In genomic region chr3:134236414-134237112, GRCm38 (mm10) we compare ENCODE assay signal across 8 mouse cellular contexts. TPM values are rescaled to one million over a fixed set of nuclear protein-coding genes. Genes with fewer than 3 reads are reported as not detected.
A peak's percentile ranks its signal among the peaks of the same experiment; 100 is the strongest.
DNase-seq lines count a peak whose midpoint lies in the region; ATAC-seq and TF ChIP-seq lines count a peak whose summit lies in the region.

Gene Cxxc4, plus strand, starts transcription at chr3:134236484.

- ATAC-seq in forebrain, embryonic 13.5 days = peak; percentile 82
- peak; percentile 81 for ATAC-seq in neural tube, embryonic 15.5 days (ENCODE audit: low FRiP score)

- no peaks in the 10 kb centered on the region for H3K27me3 ChIP-seq in heart, adult 2 months (ENCODE audit: control insufficient read depth, insufficient read depth, low read length)
- H3K27me3 ChIP-seq in ES-Bruce4 (ENCODE audit: control insufficient read depth, insufficient read depth, low read length, poor library complexity, severe bottlenecking) = peaks cover 20% of the 10 kb centered on the region
- no peaks in the 10 kb centered on the region for H3K27me3 ChIP-seq in forebrain, embryonic 13.5 days
- no peaks in the 10 kb centered on the region for H3K27me3 ChIP-seq in neural tube, embryonic 15.5 days (replicated peaks)

- peaks cover 2% of the 10 kb centered on the region for H3K4me1 ChIP-seq in heart, adult 2 months (ENCODE audit: control insufficient read depth, insufficient read depth, low read length)
- H3K4me1 ChIP-seq in ES-Bruce4 (ENCODE audit: control insufficient read depth, insufficient read depth, low read length) = no peaks in the 10 kb centered on the region
- peaks cover 36% of the 10 kb centered on the region for H3K4me1 ChIP-seq in forebrain, embryonic 13.5 days
- H3K4me1 ChIP-seq in neural tube, embryonic 15.5 days = peaks cover 10% of the 10 kb centered on the region; the same call in 1 of the 2 replicates

- TF ChIP-seq CTCF in heart, adult 2 months (IDR thresholded peaks at IDR 0.05) = no peak
- no peak for TF ChIP-seq CTCF in ES-Bruce4 (IDR thresholded peaks at IDR 0.05; ENCODE audit: low read depth, low read length)

- intact Hi-C loops in heart, adult 2 months (cut with DNase I) = loop anchor here (1.0 to 5.0 kb wide), 2 partner anchors 34 to 132 kb away; no protein-coding TSS in a partner anchor
- intact Hi-C loops in heart, postnatal 25 days (cut with DNase I) = loop anchor here (10.0 kb wide), 1 partner anchor 188 kb away; no protein-coding TSS in a partner anchor
- intact Hi-C loops in left cerebral cortex, postnatal 25 days (cut with DNase I) = loop anchor here (2.0 to 10.0 kb wide), 6 partner anchors 90 to 694 kb away; no protein-coding TSS in a partner anchor

- H3K36me3 ChIP-seq in heart, adult 2 months (ENCODE audit: control insufficient read depth, insufficient read depth, low read length) = no peaks in the 10 kb centered on the region; the same call in 1 of the 2 replicates
- no peaks in the 10 kb centered on the region for H3K36me3 ChIP-seq in ES-Bruce4 (ENCODE audit: control insufficient read depth, insufficient read depth, low read length, poor library complexity, severe bottlenecking)
- H3K36me3 ChIP-seq in forebrain, embryonic 13.5 days (ENCODE audit: poor library complexity, severe bottlenecking) = no peaks in the 10 kb centered on the region
- no peaks in the 10 kb centered on the region for H3K36me3 ChIP-seq in neural tube, embryonic 15.5 days

- no peaks in the 10 kb centered on the region for H3K9me3 ChIP-seq in ES-Bruce4 (replicated peaks; ENCODE audit: control insufficient read depth, insufficient read depth, low read length, poor library complexity, severe bottlenecking)
- no peaks in the 10 kb centered on the region for H3K9me3 ChIP-seq in forebrain, embryonic 13.5 days (replicated peaks)
- H3K9me3 ChIP-seq in neural tube, embryonic 15.5 days (replicated peaks) = no peaks in the 10 kb centered on the region

- TF ChIP-seq POLR2A in heart, adult 2 months (IDR thresholded peaks at IDR 0.05; ENCODE audit: insufficient read depth, low read depth, low read length) = no peak
- TF ChIP-seq POLR2A in ES-Bruce4 (IDR thresholded peaks at IDR 0.05; ENCODE audit: insufficient read depth, low read length) = no peak

- peak within 1 kb of the TSS; percentile 77 for H3K4me2 ChIP-seq in forebrain, embryonic 13.5 days
- H3K4me2 ChIP-seq in neural tube, embryonic 15.5 days = peak within 1 kb of the TSS; percentile 68

- H3K4me3 ChIP-seq in heart, adult 2 months = peak within 1 kb of the TSS; percentile 53
- peak within 1 kb of the TSS; percentile 78 for H3K4me3 ChIP-seq in ES-Bruce4 (ENCODE audit: low read depth, low read length)
- peak within 1 kb of the TSS; percentile 67 for H3K4me3 ChIP-seq in forebrain, embryonic 13.5 days
- peak within 1 kb of the TSS; percentile 67 for H3K4me3 ChIP-seq in neural tube, embryonic 15.5 days (replicated peaks)

- no peak for TF ChIP-seq EP300 in heart, adult 2 months (IDR thresholded peaks at IDR 0.05; ENCODE audit: insufficient read depth, low read depth, low read length)
- no peak for TF ChIP-seq EP300 in ES-Bruce4 (IDR thresholded peaks at IDR 0.05; ENCODE audit: insufficient read depth, low read depth, low read length)

- H3K79me2 ChIP-seq in heart, adult 2 months (replicated peaks; ENCODE audit: control insufficient read depth, insufficient read depth, low read length) = no peaks in the 10 kb centered on the region

- peak within 1 kb of the TSS; percentile 55 for H3K9ac ChIP-seq in heart, adult 2 months (ENCODE audit: low read depth, low read length)
- H3K9ac ChIP-seq in ES-Bruce4 (ENCODE audit: low read depth, poor library complexity, severe bottlenecking) = peak within 1 kb of the TSS; percentile 57; the same call in 1 of the 2 replicates
- H3K9ac ChIP-seq in forebrain, embryonic 13.5 days = peak within 1 kb of the TSS; percentile 87
- peak within 1 kb of the TSS; percentile 55 for H3K9ac ChIP-seq in neural tube, embryonic 15.5 days (replicated peaks)

- no peak for DNase-seq in heart, adult 2 months
- no peak for DNase-seq in heart, postnatal 25 days (ENCODE audit: low spot score)
- DNase-seq in left cerebral cortex, postnatal 25 days (ENCODE audit: low spot score in 2 of 2) = no peak
- DNase-seq in thymus, postnatal 10 days (ENCODE audit: low spot score in 2 of 2) = no peak
- DNase-seq in urinary bladder, adult 2 months (ENCODE audit: low spot score) = no peak

- 12% methylated on average over 15 of the region's 22 CpGs for WGBS in heart, adult 2 months
- WGBS in forebrain, embryonic 13.5 days = under 1% methylated on average over 16 of the region's 22 CpGs
- WGBS in neural tube, embryonic 15.5 days = 0% methylated on average over 9 of the region's 22 CpGs

- H3K27ac ChIP-seq in heart, adult 2 months = peak within 1 kb of the TSS; percentile 66
- H3K27ac ChIP-seq in ES-Bruce4 (ENCODE audit: insufficient read depth, low read length) = no peak within 1 kb of the TSS
- H3K27ac ChIP-seq in forebrain, embryonic 13.5 days = peak within 1 kb of the TSS; percentile 99
- peak within 1 kb of the TSS; percentile 98 for H3K27ac ChIP-seq in neural tube, embryonic 15.5 days (replicated peaks)

RNA-seq across cellular contexts. Expression of gene Cxxc4, which starts in this region (rescaled TPM):
- 1 to 10 TPM; 2.9 to 4.1 TPM for total RNA-seq in heart, adult 2 months (2021)
- polyA plus RNA-seq in heart, adult 2 months (2012; rRNA removed) = 1.2 and 1.5 TPM in 2 replicates
- 1 to 10 TPM; 2.4 to 2.6 TPM for total RNA-seq in heart, postnatal 25 days (2021)
- polyA plus RNA-seq in ES-Bruce4 (2011; ENCODE audit: insufficient read depth, insufficient read length, low read depth, missing spikeins) = 2.1 and 2.9 TPM in 2 replicates
- 21.1 TPM in 2 replicates for polyA plus RNA-seq in forebrain, embryonic 13.5 days (2015; fragmentation: Nextera tagmentation; extraction: Ambion mirVana)
- 10 to 100 TPM; 25.4 to 26.0 TPM for total RNA-seq in left cerebral cortex, postnatal 25 days (2021)
- 24.1 and 26.5 TPM in 2 replicates for polyA plus RNA-seq in neural tube, embryonic 15.5 days (2015; fragmentation: Nextera tagmentation; extraction: Ambion mirVana)
- polyA plus RNA-seq in urinary bladder, adult 2 months (2012; rRNA removed) = 0.25 and 0.27 TPM in 2 replicates

Comparison
In these comparisons a context has a peak if more than half of its experiments do, and no peak if none do; other contexts are left out.
1. RNA of gene Cxxc4 (total RNA-seq): 25.4 to 26.0 TPM in left cerebral cortex, postnatal 25 days; 2.9 to 4.1 TPM in heart, adult 2 months and 2.4 to 2.6 TPM in heart, postnatal 25 days; every median in the first group is over 4 times any median in the second.
2. Peak in every context shown above with its lines, with median percentiles within 50 percentile points of each other: H3K4me3 ChIP-seq and H3K9ac ChIP-seq.